Mouse (Mus musculus): ENCODE data around the gene Tbcb. TPM values are rescaled to one million over a fixed set of nuclear protein-coding genes. Genes with fewer than 3 reads are reported as not detected.

The Tbcb gene
- polyA plus RNA-seq, 1 experiment from 2014 or later, result 142 TPM

GRCm38 (mm10) chr7:30232631-30233148 lies 618 bp upstream of the Tbcb start:
- WGBS, result 4% methylated on average over 24 of the region's 24 CpGs

GRCm38 (mm10) chr7:30231328-30231668 lies 774 bp downstream of the Tbcb start:
- Histone ChIP-seq H3K4me1 (ENCODE audit: control insufficient read depth, insufficient read depth, low read length) (peaks cover 9% of the 10 kb centered on the region), H3K27me3 (replicated peaks; ENCODE audit: control insufficient read depth, insufficient read depth, low read length) (no peaks in the 10 kb centered on the region), H3K4me3 (ENCODE audit: low read length) (peak overlapping the region; percentile 72), H3K9ac (ENCODE audit: low read depth, low read length) (peak overlapping the region; percentile 71), H3K36me3 (ENCODE audit: control insufficient read depth, insufficient read depth, low read length) (peaks cover 7% of the 10 kb centered on the region; the same call in 1 of the 2 replicates), H3K4me2 (ENCODE audit: low read depth, low read length) (peak overlapping the region; percentile 84), H3K27ac (ENCODE audit: low read length) (no peak overlapping the region), H3K9me3 (ENCODE audit: control insufficient read depth, low read length) (no peaks in the 10 kb centered on the region)
- ATAC-seq, result no peak
- WGBS, result under 1% methylated on average over 16 of the region's 16 CpGs

More at GRCm38 (mm10) chr7:30232631-30233148, 618 bp upstream of the Tbcb start:
- Histone ChIP-seq H3K9ac (ENCODE audit: low read depth, low read length) (peak overlapping the region; percentile 77), H3K9me3 (ENCODE audit: control insufficient read depth, low read length) (no peaks in the 10 kb centered on the region), H3K27me3 (replicated peaks; ENCODE audit: control insufficient read depth, insufficient read depth, low read length) (no peaks in the 10 kb centered on the region), H3K4me3 (ENCODE audit: low read length) (peak overlapping the region; percentile 72), H3K4me1 (ENCODE audit: control insufficient read depth, insufficient read depth, low read length) (peaks cover 9% of the 10 kb centered on the region), H3K4me2 (ENCODE audit: low read depth, low read length) (peak overlapping the region; percentile 75), H3K27ac (ENCODE audit: low read length) (peak overlapping the region; percentile 62), H3K36me3 (ENCODE audit: control insufficient read depth, insufficient read depth, low read length) (peaks cover 3% of the 10 kb centered on the region; the same call in 1 of the 2 replicates)
- peak; percentile 28 for ATAC-seq

GRCm38 (mm10) chr7:30224206-30224605 lies 7.9 kb downstream of the Tbcb start:
- H3K36me3 ChIP-seq (ENCODE audit: control insufficient read depth, insufficient read depth, low read length), result peaks cover 17% of the 10 kb centered on the region
- 90% methylated on average over 12 of the region's 12 CpGs for WGBS
- no peaks in the 10 kb centered on the region for H3K27me3 ChIP-seq (replicated peaks; ENCODE audit: control insufficient read depth, insufficient read depth, low read length)
- no peak overlapping the region for H3K4me2 ChIP-seq (ENCODE audit: low read depth, low read length)
- H3K4me3 ChIP-seq (ENCODE audit: low read length), result no peak overlapping the region
- no peak for ATAC-seq
- no peak overlapping the region for H3K27ac ChIP-seq (ENCODE audit: low read length)
- peaks cover 3% of the 10 kb centered on the region for H3K4me1 ChIP-seq (ENCODE audit: control insufficient read depth, insufficient read depth, low read length)
- H3K9me3 ChIP-seq (ENCODE audit: control insufficient read depth, low read length), result no peaks in the 10 kb centered on the region
- H3K9ac ChIP-seq (ENCODE audit: low read depth, low read length), result no peak overlapping the region

GRCm38 (mm10) chr7:30222205-30222604 lies 9.9 kb downstream of the Tbcb start:
- 95% methylated on average over 5 of the region's 5 CpGs for WGBS

GRCm38 (mm10) chr7:30221433-30221832 lies 10.6 kb downstream of the Tbcb start:
- 78% methylated on average over 3 of the region's 3 CpGs for WGBS
- H3K4me1 ChIP-seq (ENCODE audit: control insufficient read depth, insufficient read depth, low read length), result peaks cover 9% of the 10 kb centered on the region
- H3K4me3 ChIP-seq (ENCODE audit: low read length), result no peak overlapping the region
- H3K36me3 ChIP-seq (ENCODE audit: control insufficient read depth, insufficient read depth, low read length), result peaks cover 12% of the 10 kb centered on the region; the same call in 1 of the 2 replicates
- H3K27ac ChIP-seq (ENCODE audit: low read length), result no peak overlapping the region
- no peaks in the 10 kb centered on the region for H3K27me3 ChIP-seq (replicated peaks; ENCODE audit: control insufficient read depth, insufficient read depth, low read length)
- H3K4me2 ChIP-seq (ENCODE audit: low read depth, low read length), result no peak overlapping the region
- ATAC-seq, result no peak
- no peaks in the 10 kb centered on the region for H3K9me3 ChIP-seq (ENCODE audit: control insufficient read depth, low read length)
- no peak overlapping the region for H3K9ac ChIP-seq (ENCODE audit: low read depth, low read length)

More at GRCm38 (mm10) chr7:30222205-30222604, 9.9 kb downstream of the Tbcb start:
- Histone ChIP-seq H3K27ac (ENCODE audit: low read length) (no peak overlapping the region), H3K9ac (ENCODE audit: low read depth, low read length) (no peak overlapping the region), H3K4me1 (ENCODE audit: control insufficient read depth, insufficient read depth, low read length) (peaks cover 6% of the 10 kb centered on the region), H3K36me3 (ENCODE audit: control insufficient read depth, insufficient read depth, low read length) (peaks cover 17% of the 10 kb centered on the region), H3K4me3 (ENCODE audit: low read length) (no peak overlapping the region), H3K4me2 (ENCODE audit: low read depth, low read length) (no peak overlapping the region), H3K9me3 (ENCODE audit: control insufficient read depth, low read length) (no peaks in the 10 kb centered on the region), H3K27me3 (replicated peaks; ENCODE audit: control insufficient read depth, insufficient read depth, low read length) (no peaks in the 10 kb centered on the region)
- ATAC-seq, result no peak

GRCm38 (mm10) chr7:30220008-30220356 lies 12.1 kb downstream of the Tbcb start:
- WGBS, result 21% methylated on average over 11 of the region's 11 CpGs
- Histone ChIP-seq H3K4me2 (ENCODE audit: low read depth, low read length) (peak overlapping the region; percentile 96), H3K4me1 (ENCODE audit: control insufficient read depth, insufficient read depth, low read length) (peaks cover 11% of the 10 kb centered on the region), H3K36me3 (ENCODE audit: control insufficient read depth, insufficient read depth, low read length) (peaks cover 7% of the 10 kb centered on the region; the same call in 1 of the 2 replicates), H3K9me3 (ENCODE audit: control insufficient read depth, low read length) (no peaks in the 10 kb centered on the region), H3K4me3 (ENCODE audit: low read length) (peak overlapping the region; percentile 55), H3K9ac (ENCODE audit: low read depth, low read length) (peak overlapping the region; percentile 72), H3K27me3 (replicated peaks; ENCODE audit: control insufficient read depth, insufficient read depth, low read length) (no peaks in the 10 kb centered on the region), H3K27ac (ENCODE audit: low read length) (no peak overlapping the region)
- ATAC-seq, result peak; percentile 34; the same call in 1 of the 2 replicates

GRCm38 (mm10) chr7:30219293-30220007 lies 12.6 kb downstream of the Tbcb start:
- H3K27me3 ChIP-seq (replicated peaks; ENCODE audit: control insufficient read depth, insufficient read depth, low read length), result no peaks in the 10 kb centered on the region
- no peaks in the 10 kb centered on the region for H3K9me3 ChIP-seq (ENCODE audit: control insufficient read depth, low read length)
- peaks cover 5% of the 10 kb centered on the region; the same call in 1 of the 2 replicates for H3K36me3 ChIP-seq (ENCODE audit: control insufficient read depth, insufficient read depth, low read length)
- ATAC-seq, result peak; percentile 67
- peak overlapping the region; percentile 72 for H3K9ac ChIP-seq (ENCODE audit: low read depth, low read length)
- H3K4me2 ChIP-seq (ENCODE audit: low read depth, low read length), result peak overlapping the region; percentile 96
- H3K4me3 ChIP-seq (ENCODE audit: low read length), result peak overlapping the region; percentile 55
- H3K4me1 ChIP-seq (ENCODE audit: control insufficient read depth, insufficient read depth, low read length), result peaks cover 11% of the 10 kb centered on the region
- 3% methylated on average over 16 of the region's 16 CpGs for WGBS
- peak overlapping the region; percentile 23; the same call in 1 of the 2 replicates for H3K27ac ChIP-seq (ENCODE audit: low read length)

- Histone ChIP-seq H3K9me3 (ENCODE audit: control insufficient read depth, low read length) (no peaks in the 10 kb centered on the region), H3K4me1 (ENCODE audit: control insufficient read depth, insufficient read depth, low read length) (peaks cover 11% of the 10 kb centered on the region), H3K4me2 (ENCODE audit: low read depth, low read length) (no peak overlapping the region), H3K27ac (ENCODE audit: low read length) (no peak overlapping the region), H3K4me3 (ENCODE audit: low read length) (no peak overlapping the region), H3K27me3 (replicated peaks; ENCODE audit: control insufficient read depth, insufficient read depth, low read length) (no peaks in the 10 kb centered on the region), H3K9ac (ENCODE audit: low read depth, low read length) (no peak overlapping the region), H3K36me3 (ENCODE audit: control insufficient read depth, insufficient read depth, low read length) (no peaks in the 10 kb centered on the region)
- 72% methylated on average over 2 of the region's 2 CpGs for WGBS
- peak; percentile 8; the same call in 1 of the 2 replicates for ATAC-seq
These were observed 14.8 kb downstream of the Tbcb start for GRCm38 (mm10) chr7:30217277-30217676.

GRCm38 (mm10) chr7:30216723-30217151 lies 15.3 kb downstream of the Tbcb start:
- Histone ChIP-seq H3K9me3 (ENCODE audit: control insufficient read depth, low read length) (no peaks in the 10 kb centered on the region), H3K27me3 (replicated peaks; ENCODE audit: control insufficient read depth, insufficient read depth, low read length) (no peaks in the 10 kb centered on the region), H3K9ac (ENCODE audit: low read depth, low read length) (peak overlapping the region; percentile 43; the same call in 1 of the 2 replicates)

More at GRCm38 (mm10) chr7:30216723-30217151, 15.3 kb downstream of the Tbcb start:
- 1% methylated on average over 15 of the region's 16 CpGs for WGBS
- Histone ChIP-seq H3K36me3 (ENCODE audit: control insufficient read depth, insufficient read depth, low read length) (no peaks in the 10 kb centered on the region), H3K4me3 (ENCODE audit: low read length) (no peak overlapping the region), H3K4me1 (ENCODE audit: control insufficient read depth, insufficient read depth, low read length) (peaks cover 11% of the 10 kb centered on the region), H3K4me2 (ENCODE audit: low read depth, low read length) (peak overlapping the region; percentile 49), H3K27ac (ENCODE audit: low read length) (no peak overlapping the region)
- ATAC-seq, result peak; percentile 59

All from intestine, embryonic 16.5 days (tissue).